Mouse (Mus musculus): ENCODE results near the gene Olfr1502. TPM values are rescaled to one million over a fixed set of nuclear protein-coding genes. Genes with fewer than 3 reads are reported as not detected.

Olfr1502 gene
- polyA plus RNA-seq (2014; fragmentation: Illumina TruSeq; extraction: RNeasy Lipid Tissue Mini Kit (QIAGEN cat#74804); ENCODE audit: low read depth, low replicate concordance) = not detected

GRCm38 (mm10) chr19:13861495-13861894 lies at the start of gene Olfr1502:
TSS of gene Olfr1502 (plus strand) at chr19:13861795.

GRCm38 (mm10) chr19:13819347-13819746 lies 42.2 kb upstream of the Olfr1502 start, which contains the start of gene Olfr1499:
TSS of gene Olfr1499 (minus strand) at chr19:13819447.

GRCm38 (mm10) chr19:13830388-13830787 lies 31.2 kb upstream of the Olfr1502 start, which contains the start of gene Olfr1500:
TSS of gene Olfr1500 (minus strand) at chr19:13830488.

DNA sequence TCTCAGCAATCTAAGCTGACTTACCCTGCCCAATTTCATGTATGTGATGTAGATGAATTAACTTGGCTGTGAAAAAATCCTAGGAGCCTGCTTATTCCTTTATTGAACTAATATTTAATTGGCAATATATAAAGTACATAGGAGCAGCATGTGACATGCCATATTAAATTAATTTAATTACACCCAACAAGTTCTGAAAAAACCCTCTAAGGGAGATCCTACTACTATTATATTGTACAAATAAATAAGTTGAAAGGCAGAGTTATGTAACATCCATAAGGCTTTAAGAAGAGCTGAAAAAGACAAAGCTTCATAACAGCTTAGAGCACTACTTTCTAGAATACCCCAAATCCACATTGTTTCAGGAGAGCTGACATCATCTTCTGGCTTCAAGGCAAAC lies 11.0 kb upstream of the Olfr1502 start, which contains the start of gene Olfr1501:
Olfr1501 (minus strand) TSS at position 101 of the 400 bp plus-strand sequence.

GRCm38 (mm10) chr19:13897828-13898227 lies 36.2 kb downstream of the Olfr1502 start, which contains the start of gene Olfr1504:
TSS of gene Olfr1504 (minus strand) at chr19:13897928.

Other genes starting within 250 kb of the Olfr1502 start
- gene Olfr1487, start 244.4 kb upstream of the Olfr1502 start, polyA plus RNA-seq (2014; fragmentation: Illumina TruSeq; extraction: RNeasy Lipid Tissue Mini Kit (QIAGEN cat#74804); ENCODE audit: low read depth, low replicate concordance) = not detected
- not detected for gene Olfr1489, start 230.2 kb upstream of the Olfr1502 start, polyA plus RNA-seq (2014; fragmentation: Illumina TruSeq; extraction: RNeasy Lipid Tissue Mini Kit (QIAGEN cat#74804); ENCODE audit: low read depth, low replicate concordance)
- not detected for gene Olfr1490, start 210.7 kb upstream of the Olfr1502 start, polyA plus RNA-seq (2014; fragmentation: Illumina TruSeq; extraction: RNeasy Lipid Tissue Mini Kit (QIAGEN cat#74804); ENCODE audit: low read depth, low replicate concordance)
- not detected for gene Olfr1491, start 164.5 kb upstream of the Olfr1502 start, polyA plus RNA-seq (2014; fragmentation: Illumina TruSeq; extraction: RNeasy Lipid Tissue Mini Kit (QIAGEN cat#74804); ENCODE audit: low read depth, low replicate concordance)
- not detected for gene Olfr1493-ps1, start 138.5 kb upstream of the Olfr1502 start, polyA plus RNA-seq (2014; fragmentation: Illumina TruSeq; extraction: RNeasy Lipid Tissue Mini Kit (QIAGEN cat#74804); ENCODE audit: low read depth, low replicate concordance)
- gene Olfr1494, start 122.1 kb upstream of the Olfr1502 start, polyA plus RNA-seq (2014; fragmentation: Illumina TruSeq; extraction: RNeasy Lipid Tissue Mini Kit (QIAGEN cat#74804); ENCODE audit: low read depth, low replicate concordance) = not detected
- not detected for gene Olfr1495, start 97.2 kb upstream of the Olfr1502 start, polyA plus RNA-seq (2014; fragmentation: Illumina TruSeq; extraction: RNeasy Lipid Tissue Mini Kit (QIAGEN cat#74804); ENCODE audit: low read depth, low replicate concordance)
- gene Olfr1496, start 83.9 kb upstream of the Olfr1502 start, polyA plus RNA-seq (2014; fragmentation: Illumina TruSeq; extraction: RNeasy Lipid Tissue Mini Kit (QIAGEN cat#74804); ENCODE audit: low read depth, low replicate concordance) = not detected
- gene Olfr1497, start 63.6 kb upstream of the Olfr1502 start, polyA plus RNA-seq (2014; fragmentation: Illumina TruSeq; extraction: RNeasy Lipid Tissue Mini Kit (QIAGEN cat#74804); ENCODE audit: low read depth, low replicate concordance) = not detected
- not detected for gene Olfr1499, start 42.3 kb upstream of the Olfr1502 start, polyA plus RNA-seq (2014; fragmentation: Illumina TruSeq; extraction: RNeasy Lipid Tissue Mini Kit (QIAGEN cat#74804); ENCODE audit: low read depth, low replicate concordance)
- gene Olfr1500, start 31.3 kb upstream of the Olfr1502 start, polyA plus RNA-seq (2014; fragmentation: Illumina TruSeq; extraction: RNeasy Lipid Tissue Mini Kit (QIAGEN cat#74804); ENCODE audit: low read depth, low replicate concordance) = not detected
- not detected for gene Olfr1501, start 11.1 kb upstream of the Olfr1502 start, polyA plus RNA-seq (2014; fragmentation: Illumina TruSeq; extraction: RNeasy Lipid Tissue Mini Kit (QIAGEN cat#74804); ENCODE audit: low read depth, low replicate concordance)
- gene Olfr1504, start 36.1 kb downstream of the Olfr1502 start, polyA plus RNA-seq (2014; fragmentation: Illumina TruSeq; extraction: RNeasy Lipid Tissue Mini Kit (QIAGEN cat#74804); ENCODE audit: low read depth, low replicate concordance) = not detected
- not detected for gene Olfr1505, start 51.7 kb downstream of the Olfr1502 start, polyA plus RNA-seq (2014; fragmentation: Illumina TruSeq; extraction: RNeasy Lipid Tissue Mini Kit (QIAGEN cat#74804); ENCODE audit: low read depth, low replicate concordance)